Comparison of ENCODE assay signal across 8 mouse cellular contexts in the genomic region with DNA sequence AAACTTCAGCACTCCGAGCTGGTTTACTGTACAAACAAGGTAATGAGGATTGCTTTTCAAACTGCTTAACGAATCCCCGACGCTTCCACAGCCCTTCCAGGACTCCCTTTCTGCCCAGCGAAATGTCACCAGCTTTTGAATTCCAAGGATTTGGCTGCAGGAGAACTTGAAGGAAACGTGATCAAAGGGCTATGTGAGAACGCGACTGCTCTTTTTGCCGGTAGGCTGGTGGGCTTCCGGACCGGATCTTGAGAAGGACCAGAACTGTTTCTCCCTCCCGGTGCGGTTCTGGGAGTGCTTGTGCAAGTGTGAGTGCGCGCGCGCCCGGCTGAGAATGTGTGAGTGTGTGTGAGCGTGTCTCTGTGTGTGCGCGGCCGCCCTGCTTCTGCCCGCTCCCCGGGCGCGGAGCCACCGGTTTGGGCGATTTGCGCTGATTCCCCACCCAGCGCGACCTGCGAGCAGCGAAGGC. TPM values are rescaled to one million over a fixed set of nuclear protein-coding genes. Genes with fewer than 3 reads are reported as not detected.
DNase-seq lines count a peak whose midpoint lies in the region; ATAC-seq and TF ChIP-seq lines count a peak whose summit lies in the region.

No protein-coding gene starts in this region.

- no peaks in the 10 kb centered on the region for H3K36me3 ChIP-seq in embryonic facial prominence, embryonic 11.5 days (replicated peaks; ENCODE audit: control insufficient read depth, insufficient read depth, low read depth, low read length)
- no peaks in the 10 kb centered on the region for H3K36me3 ChIP-seq in hindbrain, postnatal 0 days (ENCODE audit: insufficient read depth, low read length)
- H3K36me3 ChIP-seq in liver, embryonic 13.5 days, result no peaks in the 10 kb centered on the region
- no peaks in the 10 kb centered on the region for H3K36me3 ChIP-seq in stomach, embryonic 16.5 days (ENCODE audit: control insufficient read depth, insufficient read depth, low read length)

- H3K9ac ChIP-seq in embryonic facial prominence, embryonic 11.5 days (replicated peaks; ENCODE audit: low read length), result no peak overlapping the region; the same call in 1 of the 2 replicates
- peak overlapping the region; percentile 71 for H3K9ac ChIP-seq in hindbrain, postnatal 0 days (replicated peaks; ENCODE audit: low read length)
- H3K9ac ChIP-seq in liver, embryonic 13.5 days, result no peak overlapping the region
- H3K9ac ChIP-seq in stomach, embryonic 16.5 days (ENCODE audit: low read length), result peak overlapping the region; percentile 31; the same call in 1 of the 2 replicates

- no peak for ATAC-seq in embryonic facial prominence, embryonic 11.5 days (replicated peaks; ENCODE audit: insufficient number of reproducible peaks, low FRiP score, low TSS enrichment, low read depth)
- no peak for ATAC-seq in hindbrain, postnatal 0 days
- no peak for ATAC-seq in liver, embryonic 13.5 days (ENCODE audit: low read depth)
- no peak for ATAC-seq in stomach, embryonic 16.5 days (ENCODE audit: insufficient read depth, low FRiP score)

- H3K27me3 ChIP-seq in embryonic facial prominence, embryonic 11.5 days (ENCODE audit: control insufficient read depth, insufficient read depth, low read length), result peaks cover 25% of the 10 kb centered on the region
- H3K27me3 ChIP-seq in hindbrain, postnatal 0 days (ENCODE audit: insufficient read depth, low read length), result no peaks in the 10 kb centered on the region
- H3K27me3 ChIP-seq in liver, embryonic 13.5 days, result peaks cover 56% of the 10 kb centered on the region
- H3K27me3 ChIP-seq in stomach, embryonic 16.5 days (ENCODE audit: control insufficient read depth, insufficient read depth, low read length), result peaks cover 42% of the 10 kb centered on the region

- TF ChIP-seq CTCF in hindbrain, postnatal 0 days (IDR thresholded peaks at IDR 0.05; ENCODE audit: low read depth), result no peak

- no peaks in the 10 kb centered on the region for H3K9me3 ChIP-seq in embryonic facial prominence, embryonic 11.5 days (replicated peaks; ENCODE audit: control insufficient read depth, low read length)
- no peaks in the 10 kb centered on the region for H3K9me3 ChIP-seq in hindbrain, postnatal 0 days (ENCODE audit: low read length)
- no peaks in the 10 kb centered on the region for H3K9me3 ChIP-seq in liver, embryonic 13.5 days (replicated peaks)
- no peaks in the 10 kb centered on the region for H3K9me3 ChIP-seq in stomach, embryonic 16.5 days (replicated peaks; ENCODE audit: control insufficient read depth, low read length)

- WGBS in embryonic facial prominence, embryonic 11.5 days, result under 1% methylated on average over 33 of the region's 33 CpGs
- under 1% methylated on average over 33 of the region's 33 CpGs for WGBS in hindbrain, postnatal 0 days
- WGBS in liver, embryonic 13.5 days (ENCODE audit: insufficient replicate concordance), result 2% methylated on average over 33 of the region's 33 CpGs
- WGBS in stomach, embryonic 16.5 days, result under 1% methylated on average over 33 of the region's 33 CpGs

- H3K27ac ChIP-seq in embryonic facial prominence, embryonic 11.5 days (replicated peaks; ENCODE audit: low read depth, low read length), result no peak overlapping the region
- H3K27ac ChIP-seq in hindbrain, postnatal 0 days, result peak overlapping the region; percentile 90
- no peak overlapping the region for H3K27ac ChIP-seq in liver, embryonic 13.5 days
- no peak overlapping the region for H3K27ac ChIP-seq in stomach, embryonic 16.5 days (ENCODE audit: low read length)

- H3K4me2 ChIP-seq in embryonic facial prominence, embryonic 11.5 days (ENCODE audit: low read depth, low read length), result peak overlapping the region; percentile 78
- H3K4me2 ChIP-seq in hindbrain, postnatal 0 days (ENCODE audit: low read depth, low read length), result peak overlapping the region; percentile 58
- peak overlapping the region; percentile 57 for H3K4me2 ChIP-seq in liver, embryonic 13.5 days
- H3K4me2 ChIP-seq in stomach, embryonic 16.5 days (ENCODE audit: low read depth, low read length), result peak overlapping the region; percentile 88

- peak; percentile 57 for DNase-seq in layer of hippocampus, adult 11-12 months (ENCODE audit: low spot score)
- DNase-seq in layer of hippocampus, adult 9-10 months (ENCODE audit: low spot score), result no peak
- DNase-seq in embryonic facial prominence, embryonic 11.5 days (ENCODE audit: low spot score), result peak; percentile 25
- peak; percentile 69 for DNase-seq in hindbrain, postnatal 0 days (ENCODE audit: low spot score)
- no peak for DNase-seq in liver, embryonic 13.5 days
- no peak for DNase-seq in urinary bladder, postnatal 4 days (ENCODE audit: low spot score in 2 of 2)
- DNase-seq in c-Kit-positive CD71-positive TER-119-positive erythroid progenitor cells, embryonic 14.5 days (ENCODE audit: low spot score), result no peak

- peaks cover 5% of the 10 kb centered on the region for H3K4me1 ChIP-seq in embryonic facial prominence, embryonic 11.5 days (ENCODE audit: control insufficient read depth, insufficient read depth, low read length)
- 0 out of 2 replicates have a peak, but pooled peaks cover 4% of the 10 kb centered on the region for H3K4me1 ChIP-seq in hindbrain, postnatal 0 days (ENCODE audit: insufficient read depth, low read length)
- no peaks in the 10 kb centered on the region for H3K4me1 ChIP-seq in liver, embryonic 13.5 days (replicated peaks)
- peaks cover 4% of the 10 kb centered on the region; the same call in 1 of the 2 replicates for H3K4me1 ChIP-seq in stomach, embryonic 16.5 days (ENCODE audit: control insufficient read depth, insufficient read depth, low read length)

- H3K4me3 ChIP-seq in embryonic facial prominence, embryonic 11.5 days (ENCODE audit: low read depth, low read length), result peak overlapping the region; percentile 53
- H3K4me3 ChIP-seq in hindbrain, postnatal 0 days (ENCODE audit: low read length), result peak overlapping the region; percentile 75
- no peak overlapping the region; the same call in 1 of the 2 replicates for H3K4me3 ChIP-seq in liver, embryonic 13.5 days (replicated peaks)
- peak overlapping the region; percentile 60 for H3K4me3 ChIP-seq in stomach, embryonic 16.5 days (replicated peaks; ENCODE audit: low read length)

RNA-seq across cellular contexts. Expression of a gene that starts 1.3 kb away (rescaled TPM):
- polyA plus RNA-seq in embryonic facial prominence, embryonic 11.5 days (2014; fragmentation: Nextera tagmentation; extraction: Ambion mirVana), result 1.9 and 2.5 TPM in 2 replicates
- 92.1 and 97.0 TPM in 2 replicates for total RNA-seq in hindbrain, postnatal 0 days (2014; rRNA removed)
- polyA plus RNA-seq in hindbrain, postnatal 0 days (2015; fragmentation: Nextera tagmentation; extraction: Ambion mirVana), result 64.3 and 65.7 TPM in 2 replicates
- polyA plus RNA-seq in liver, embryonic 13.5 days (2015; fragmentation: Nextera tagmentation; extraction: Ambion mirVana), result 0.07 and 0.13 TPM in 2 replicates
- polyA plus RNA-seq in stomach, embryonic 16.5 days (2015; fragmentation: Nextera tagmentation; extraction: Ambion mirVana), result 0.85 and 0.87 TPM in 2 replicates

Comparison
In these comparisons a context has a peak if more than half of its experiments do, and no peak if none do; other contexts are left out.
1. DNase-seq: peak in layer of hippocampus, adult 11-12 months (single experiment), embryonic facial prominence, embryonic 11.5 days (single experiment) and hindbrain, postnatal 0 days (single experiment); none in layer of hippocampus, adult 9-10 months (single experiment), liver, embryonic 13.5 days (single experiment), urinary bladder, postnatal 4 days (0 of 2) and c-Kit-positive CD71-positive TER-119-positive erythroid progenitor cells, embryonic 14.5 days (single experiment).
2. H3K9ac ChIP-seq: peak in hindbrain, postnatal 0 days (single experiment) and stomach, embryonic 16.5 days (single experiment); none in embryonic facial prominence, embryonic 11.5 days (single experiment) and liver, embryonic 13.5 days (single experiment).
3. RNA of a gene that starts 1.3 kb away (polyA plus RNA-seq): 64.3 to 65.7 TPM in hindbrain, postnatal 0 days; 1.9 to 2.5 TPM in embryonic facial prominence, embryonic 11.5 days, 0.85 to 0.87 TPM in stomach, embryonic 16.5 days and 0.07 to 0.13 TPM in liver, embryonic 13.5 days; every median in the first group is over 10 times any median in the second.
4. Peak in every context shown above with its lines, with median percentiles within 50 percentile points of each other: H3K4me2 ChIP-seq.